Mouse (Mus musculus) C2C12 (cell line): ENCODE measurements around the gene Slc38a9.

ENCODE experiments used
- CEBPB ChIP-seq: IDR thresholded peaks from one replicate; pipeline ENCODE4 v1.6.1; 2011; ENCODE audit warnings: low read depth, mild to moderate bottlenecking, control low read depth, moderate library complexity
- CTCF ChIP-seq: IDR thresholded peaks from one replicate; pipeline ENCODE4 v1.5.1; 2011; ENCODE audit not compliant: control insufficient read depth, insufficient read depth, insufficient read length
- MAX ChIP-seq: IDR thresholded peaks from one replicate; pipeline ENCODE4 v1.6.1; 2011; ENCODE audit warnings: mild to moderate bottlenecking, control low read depth
- MYOG ChIP-seq: IDR thresholded peaks from one replicate; pipeline ENCODE4 v1.6.1; 2011; ENCODE audit not compliant: control insufficient read depth, insufficient read length; ENCODE audit errors: extremely low read depth
- USF1 ChIP-seq: IDR thresholded peaks from one replicate; pipeline ENCODE4 v1.6.1; 2011; ENCODE audit warnings: low read depth, mild to moderate bottlenecking, control low read depth, moderate library complexity

- TF ChIP-seq CTCF (no peak), CEBPB (no peak), USF1 (no peak), MYOG (no peak), MAX (no peak)
Observed at GRCm38 (mm10) chr13:112772861-112773260, 112.3 kb downstream of the Slc38a9 start.
